Mouse (Mus musculus) liver, postnatal 0 days (tissue): ENCODE data around the gene Hnrnpdl.

Source experiments
- CTCF ChIP-seq: sonication (generic); IDR thresholded peaks from 2 replicates; pipeline ENCODE4 v1.5.1; 2016; ENCODE audit warnings: antibody characterized with exemption, low read depth
- EP300 ChIP-seq: IDR thresholded peaks from 2 replicates; pipeline ENCODE4 v1.6.1; 2016; ENCODE audit warnings: antibody characterized with exemption, low read depth, mild to moderate bottlenecking

DNA sequence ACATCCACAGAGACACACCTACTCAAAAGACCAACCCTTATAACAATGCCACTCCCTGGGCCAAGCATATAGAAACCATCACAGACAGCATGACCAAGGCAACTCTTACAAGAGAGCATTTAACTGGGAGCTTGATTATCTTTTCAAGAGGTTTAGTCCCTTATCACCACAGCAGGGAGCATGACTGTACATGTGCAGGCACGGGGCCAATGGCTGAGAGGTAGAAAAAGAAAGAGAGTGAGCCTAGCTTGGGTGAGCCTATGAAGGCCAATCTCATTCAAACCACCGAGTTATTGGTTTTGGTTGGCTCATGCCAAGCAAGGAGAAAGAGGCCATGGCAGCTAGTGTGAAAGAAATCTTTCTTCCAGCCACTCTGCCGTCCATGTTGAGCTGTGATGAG lies 34.0 kb downstream of the Hnrnpdl start:
- TF ChIP-seq CTCF (no peak), EP300 (no peak; the same call in 1 of the 2 replicates)
